Mouse (Mus musculus) adrenal gland (tissue): ENCODE data around the gene Usp36.

ENCODE experiments used
- intact Hi-C: fragments of 180-260 bp; cut with DNase I; formaldehyde crosslinking; loops from one replicate; pipeline ENCODE4 v1.15.1; 2025

The Usp36 gene

DNA sequence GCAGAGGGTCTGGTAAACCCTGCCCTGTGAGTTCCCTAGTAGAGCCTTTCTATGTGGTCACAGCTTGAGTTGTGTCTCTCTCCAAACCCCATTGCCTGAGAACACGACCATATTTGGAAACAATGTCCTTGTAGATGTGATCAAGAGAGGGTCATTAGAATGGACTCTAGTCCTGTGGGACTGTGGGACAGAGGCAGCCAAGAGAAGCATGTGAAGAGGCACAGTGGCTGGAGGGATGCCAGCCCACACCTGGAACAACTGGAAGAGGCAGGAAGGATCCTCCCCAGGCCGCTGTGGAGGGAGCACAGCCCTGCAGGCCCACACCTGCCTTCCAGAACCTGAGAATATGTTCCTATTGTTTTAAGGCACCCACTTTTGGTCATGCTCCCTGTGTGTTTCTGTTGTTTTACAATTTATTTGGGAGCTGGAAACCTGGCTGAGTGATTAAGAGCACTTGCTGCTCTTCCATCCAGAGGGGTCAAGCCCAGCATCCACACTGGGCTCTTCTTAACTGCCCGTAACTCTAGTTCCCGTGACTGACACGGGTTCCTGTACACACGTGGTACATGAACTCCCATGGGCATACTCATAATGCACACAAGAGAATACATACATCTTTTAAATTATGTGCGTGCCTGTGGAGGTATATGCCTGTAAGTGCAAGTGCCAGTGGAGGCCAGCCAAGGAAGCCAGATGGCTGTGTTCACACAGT lies 36.4 kb downstream of the Usp36 start:
- intact Hi-C loops, result no loop called here

DNA sequence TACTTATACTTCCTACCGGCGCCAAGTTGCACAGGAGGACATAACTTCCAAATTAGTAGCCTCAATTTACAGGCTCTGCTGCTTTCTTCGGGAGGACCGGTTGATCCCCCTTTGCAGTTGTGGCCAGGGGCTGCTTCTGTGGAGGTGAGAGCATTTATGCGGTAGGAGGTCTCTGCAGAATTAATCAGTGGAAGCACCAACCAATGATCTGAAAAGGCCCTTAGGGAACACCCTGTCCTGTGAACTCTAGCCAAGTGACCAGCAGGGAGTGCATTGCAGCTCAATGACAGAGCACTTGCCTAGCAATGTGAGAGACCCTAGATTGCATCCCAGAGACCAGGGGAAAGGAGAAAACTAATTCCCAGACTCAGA lies 41.0 kb downstream of the Usp36 start:
- intact Hi-C loops, result no loop called here

DNA sequence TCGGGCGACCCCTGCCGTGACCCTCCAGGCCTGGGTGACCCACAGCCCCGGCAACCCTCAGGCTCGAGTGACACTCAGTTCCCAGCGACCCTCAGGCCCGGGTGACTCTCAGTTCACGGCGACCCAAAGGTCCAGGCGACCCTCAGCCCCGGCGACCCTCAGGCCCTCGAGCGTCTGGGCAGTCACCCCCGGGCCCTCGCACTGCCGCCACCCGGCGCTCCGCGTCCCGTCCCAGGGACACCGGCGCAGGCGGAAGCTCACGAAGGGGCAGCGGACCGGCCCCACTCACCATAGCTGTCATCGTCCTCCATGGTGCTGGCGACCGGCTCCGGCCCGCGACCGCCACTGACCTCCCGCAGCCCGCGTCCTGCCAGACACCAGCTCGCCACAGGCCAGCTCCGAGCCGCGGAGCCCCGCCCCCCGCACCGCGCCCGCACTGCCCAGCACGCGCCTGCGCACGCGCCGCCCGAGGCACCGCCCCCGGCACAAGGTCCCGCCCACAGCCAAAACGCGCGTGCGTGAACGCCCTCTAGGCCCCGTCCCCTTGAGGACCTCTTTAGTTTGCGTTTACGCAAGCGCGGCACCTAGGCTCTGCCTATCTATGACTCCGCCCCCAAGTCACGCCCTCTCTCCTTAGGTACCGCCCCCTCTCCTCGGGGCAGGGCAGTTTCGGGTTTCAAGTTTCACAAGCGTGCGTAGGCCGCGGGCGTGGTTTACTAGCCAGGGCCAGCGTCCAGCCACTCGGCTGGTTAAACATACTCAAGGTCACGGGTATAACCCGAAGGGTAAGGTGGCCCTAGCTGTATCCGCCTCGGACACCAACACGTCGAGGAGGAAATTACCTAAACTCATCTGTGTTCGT lies 41.7 kb downstream of the Usp36 start, which contains the start of gene Cyth1:
Gene Cyth1 (minus strand): TSS at position 443 of the 862 bp plus-strand sequence.
- intact Hi-C loops, result no loop called here

DNA sequence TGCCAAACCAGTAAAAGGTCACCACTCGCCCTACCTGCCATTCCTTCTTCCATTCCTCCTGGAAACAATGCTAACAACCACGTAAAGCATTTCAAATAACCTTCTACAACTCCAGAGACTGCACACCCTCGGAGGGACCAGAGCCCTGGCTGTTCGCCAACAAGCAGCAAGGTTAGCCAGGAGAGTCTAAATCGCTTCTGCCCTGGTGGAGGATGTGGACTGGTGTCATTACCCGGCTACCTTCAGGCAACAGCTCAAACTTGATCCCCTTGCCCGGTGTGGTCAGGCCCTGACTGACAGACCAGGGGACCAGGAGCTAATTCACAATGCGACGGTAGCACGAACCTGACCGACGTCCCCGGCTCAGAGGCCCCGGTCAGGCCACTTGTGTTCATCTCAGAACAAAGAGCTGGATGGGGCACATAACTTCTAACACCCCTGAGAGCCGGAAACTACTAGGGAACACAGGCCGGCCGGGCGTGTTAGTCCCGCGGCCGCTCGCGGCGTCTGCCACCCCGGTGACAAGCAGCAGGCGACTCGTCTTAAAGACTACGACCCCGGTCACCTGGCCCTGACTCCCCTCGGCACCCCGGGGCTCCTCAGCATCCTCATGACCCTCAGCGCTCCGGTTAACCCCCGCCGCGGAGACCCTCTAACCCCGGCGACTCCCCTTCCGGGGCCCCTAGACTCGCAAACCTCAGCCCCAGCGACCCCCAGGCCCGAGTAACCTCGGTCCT lies 42.5 kb downstream of the Usp36 start:
- intact Hi-C loops, result no loop called here

DNA sequence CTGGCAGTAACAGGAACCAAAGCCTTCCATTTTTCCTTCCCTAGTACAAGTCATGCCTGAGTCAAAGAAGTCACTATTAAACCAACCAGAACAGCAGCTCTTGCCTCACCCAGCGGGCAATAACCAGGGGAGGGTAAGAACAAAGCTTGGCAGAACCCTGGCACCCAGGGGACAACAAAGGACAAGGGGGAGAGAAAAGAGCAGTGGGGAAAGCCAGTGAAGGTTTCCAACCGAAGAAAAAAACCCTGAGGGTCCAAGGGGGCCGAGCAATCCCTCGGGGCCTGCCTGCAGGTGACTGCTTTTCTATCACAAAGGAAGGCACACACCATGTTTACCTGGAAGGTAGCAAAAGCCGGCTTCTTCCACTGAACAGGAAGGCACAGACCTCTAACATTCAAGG lies 43.3 kb downstream of the Usp36 start:
- intact Hi-C loops, result no loop called here

DNA sequence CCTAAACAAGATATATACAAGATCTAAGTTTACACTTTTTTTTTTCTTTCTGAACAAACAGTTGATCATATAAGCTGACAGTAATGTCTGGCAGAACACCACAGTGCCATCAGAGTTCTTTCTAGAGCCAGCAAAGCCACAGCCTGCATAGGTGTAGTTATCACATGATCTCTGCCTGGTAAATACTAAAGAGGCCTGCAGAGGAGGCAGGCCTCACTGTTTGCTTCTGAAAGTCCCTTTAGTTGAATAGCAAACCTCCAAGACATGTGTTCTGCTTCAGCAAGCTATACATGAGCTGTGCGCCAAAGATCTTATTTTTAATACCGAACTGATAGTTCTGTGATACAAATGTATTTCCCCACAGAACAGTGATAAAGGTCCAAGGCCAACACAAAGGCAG lies 44.9 kb downstream of the Usp36 start:
- intact Hi-C loops, result no loop called here

DNA sequence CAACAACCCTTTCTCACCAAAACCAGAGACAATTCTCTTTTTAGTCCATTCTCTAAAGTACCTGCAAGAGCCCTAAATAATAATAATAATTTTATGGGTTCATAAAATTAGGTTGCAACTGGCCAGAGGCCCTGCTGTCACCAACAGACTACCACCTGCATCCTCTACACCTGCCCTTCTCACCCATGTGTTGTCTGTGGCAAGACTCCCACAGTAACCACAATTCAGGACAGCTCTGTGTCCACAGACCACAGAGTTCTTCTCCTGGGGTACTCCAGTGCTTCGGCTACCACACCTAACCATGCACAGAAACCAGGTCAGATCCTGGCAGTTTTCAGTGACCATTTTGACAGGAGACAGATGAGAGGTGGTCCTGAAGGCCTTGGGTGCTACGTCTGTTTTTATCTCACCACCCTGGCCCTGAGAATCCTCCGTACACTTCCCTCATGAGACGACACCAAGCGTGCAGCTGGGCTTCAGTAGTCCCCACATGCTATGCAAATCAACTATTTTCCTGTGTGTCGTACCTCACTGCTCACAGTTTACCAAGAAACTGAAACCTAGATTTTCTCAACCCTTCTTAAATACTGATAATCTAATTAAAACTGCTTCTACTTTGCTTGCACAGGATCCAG lies 46.3 kb downstream of the Usp36 start:
- intact Hi-C loops, result no loop called here

DNA sequence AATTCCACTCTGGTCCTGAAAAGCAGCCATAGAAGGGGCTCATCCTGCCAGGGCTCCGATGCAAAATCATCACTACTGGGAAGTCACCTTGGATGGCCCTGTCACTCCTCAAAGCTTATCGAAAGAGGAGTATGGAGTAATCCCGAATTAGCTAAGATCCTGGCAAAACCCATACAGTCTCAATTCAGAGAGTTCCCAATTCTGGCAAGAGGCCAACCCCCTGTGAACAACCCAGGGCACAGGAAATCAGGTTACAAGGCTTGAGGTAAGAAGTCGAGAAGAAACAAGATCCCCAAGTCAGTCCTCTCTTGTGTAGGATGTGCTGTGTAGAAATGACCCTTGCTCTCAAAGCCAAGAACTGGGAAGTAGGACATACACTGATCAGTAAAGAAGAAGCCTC lies 47.5 kb downstream of the Usp36 start:
- intact Hi-C loops, result no loop called here

DNA sequence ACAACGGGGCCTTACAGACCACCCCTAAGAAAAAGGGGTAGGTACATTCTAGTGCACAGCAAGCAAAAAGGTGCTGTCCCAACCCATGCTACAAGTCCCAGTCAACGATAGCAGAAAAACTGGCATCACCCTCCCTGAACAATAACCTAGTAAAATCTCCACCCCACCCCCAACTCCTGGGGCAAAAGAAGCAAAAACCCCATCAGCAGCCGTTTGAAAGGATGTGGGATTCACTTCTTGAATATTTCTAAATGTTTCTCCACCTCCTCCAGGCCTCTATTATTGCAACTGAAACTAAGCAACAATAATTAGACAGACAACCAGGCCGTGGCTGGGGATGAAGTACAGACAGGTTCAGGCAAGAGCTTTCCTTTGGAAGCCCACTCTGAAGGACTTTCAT lies 49.7 kb downstream of the Usp36 start:
- intact Hi-C loops, result no loop called here

DNA sequence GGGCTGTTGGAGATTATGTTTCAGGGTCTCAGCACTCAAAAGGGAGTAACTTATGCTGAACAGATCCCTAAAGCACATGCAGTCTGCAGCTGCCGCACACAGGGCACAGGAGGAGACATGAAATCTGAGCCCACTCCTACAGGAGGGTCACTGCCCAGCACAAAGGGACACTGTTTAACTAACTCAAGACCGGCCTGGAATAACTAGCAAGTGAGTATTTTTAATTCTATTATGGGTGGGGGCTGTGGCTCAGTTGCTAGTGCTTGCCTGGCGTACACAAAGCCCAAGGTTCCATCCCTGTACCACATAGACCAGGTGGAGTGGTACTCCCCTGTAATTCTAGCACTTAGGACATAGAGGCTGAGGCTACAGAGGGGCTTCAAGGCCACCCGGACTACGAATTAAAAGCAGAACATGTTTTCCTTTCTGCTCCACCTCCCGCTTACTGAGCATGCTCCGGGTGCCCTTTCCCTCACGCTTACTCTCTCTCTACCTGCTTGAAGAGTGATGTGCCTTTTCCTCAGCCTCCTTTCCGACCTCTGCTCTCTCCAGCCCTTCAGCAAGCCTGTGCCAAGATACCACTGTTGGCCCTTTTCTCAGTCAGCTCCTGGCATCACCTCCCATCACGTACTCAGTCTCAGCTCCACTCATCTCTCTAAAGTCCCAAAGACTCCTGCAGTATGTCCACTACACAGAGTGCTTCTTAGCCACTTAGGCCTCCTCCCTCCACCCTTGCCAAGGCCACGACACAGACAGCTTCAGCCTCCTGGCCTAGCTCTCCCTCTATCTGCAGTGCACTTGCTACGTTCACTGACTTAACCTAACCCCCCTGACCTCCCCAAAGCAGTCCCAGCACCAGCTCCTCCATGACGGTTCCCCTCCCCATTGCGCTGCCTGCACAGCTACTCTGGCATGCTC lies 50.5 kb downstream of the Usp36 start:
- intact Hi-C loops, result no loop called here

DNA sequence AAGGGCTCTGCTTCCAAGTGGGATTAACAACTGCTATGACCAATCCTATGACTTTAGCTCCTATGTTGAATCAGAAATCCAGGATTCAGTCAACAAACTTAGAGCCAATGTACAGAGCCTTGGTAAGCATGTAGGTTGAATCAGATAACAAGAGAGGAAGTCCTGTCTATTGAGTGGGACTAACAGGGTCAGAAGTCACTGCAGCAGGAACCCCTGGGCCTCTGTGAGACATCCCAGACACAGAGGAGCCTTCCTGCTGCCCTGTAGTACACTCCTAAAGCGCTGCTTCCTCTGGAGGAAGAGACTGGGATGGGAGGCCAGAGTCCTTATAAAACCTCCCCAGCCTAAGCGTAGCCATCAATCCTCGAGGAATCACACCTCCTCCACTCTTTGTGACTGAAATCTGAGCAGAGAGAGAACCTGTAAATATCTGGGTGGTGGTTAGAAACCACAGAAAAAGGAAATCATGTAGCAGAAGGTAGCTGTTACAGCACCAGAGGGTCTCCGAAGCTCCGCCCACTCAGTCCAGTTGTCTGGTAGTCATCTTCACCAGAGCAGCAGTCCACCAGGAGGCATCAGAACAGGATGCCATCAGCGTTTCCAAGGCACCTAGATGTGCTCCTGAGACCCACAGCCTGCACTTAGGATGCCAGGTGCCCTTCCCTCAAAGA lies 53.4 kb downstream of the Usp36 start:
- intact Hi-C loops, result no loop called here

DNA sequence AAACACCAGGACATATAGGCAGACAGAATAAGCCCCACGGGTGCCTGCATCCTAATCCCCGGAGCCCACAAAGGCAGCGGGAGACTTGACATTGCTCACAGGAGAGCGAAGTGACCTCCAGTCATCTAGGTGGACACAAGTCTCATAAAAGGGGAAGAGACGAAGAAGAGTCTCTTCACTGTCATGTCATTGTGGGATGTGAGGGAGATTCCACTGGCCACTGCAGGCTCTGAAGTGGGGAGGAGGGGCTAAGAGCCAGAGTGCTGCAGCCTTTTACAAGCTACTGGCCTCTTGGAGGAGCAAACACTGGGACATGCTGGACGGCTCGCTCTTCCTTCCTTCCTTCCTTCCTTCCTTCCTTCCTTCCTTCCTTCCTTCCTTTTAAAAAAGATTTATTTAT lies 55.1 kb downstream of the Usp36 start:
- intact Hi-C loops, result no loop called here

DNA sequence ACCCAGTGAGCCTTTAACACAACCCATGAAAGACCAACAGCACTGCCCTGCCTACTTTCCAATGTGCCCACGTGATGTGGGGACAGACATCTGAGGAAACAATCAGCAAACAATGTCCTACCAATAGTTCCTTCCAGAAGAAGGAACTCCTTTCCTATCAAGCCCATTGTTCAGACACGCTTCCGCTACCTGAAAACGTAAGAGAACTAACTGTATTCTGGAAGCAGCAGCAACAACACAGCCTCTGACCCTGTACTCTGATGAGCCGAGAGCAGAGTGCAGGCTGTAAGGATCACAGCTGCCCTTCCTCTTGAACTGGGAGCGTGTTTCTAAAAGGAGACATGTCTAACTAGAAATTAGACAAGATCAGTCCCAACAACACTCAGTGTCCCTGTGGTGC lies 55.5 kb downstream of the Usp36 start:
- intact Hi-C loops, result no loop called here

DNA sequence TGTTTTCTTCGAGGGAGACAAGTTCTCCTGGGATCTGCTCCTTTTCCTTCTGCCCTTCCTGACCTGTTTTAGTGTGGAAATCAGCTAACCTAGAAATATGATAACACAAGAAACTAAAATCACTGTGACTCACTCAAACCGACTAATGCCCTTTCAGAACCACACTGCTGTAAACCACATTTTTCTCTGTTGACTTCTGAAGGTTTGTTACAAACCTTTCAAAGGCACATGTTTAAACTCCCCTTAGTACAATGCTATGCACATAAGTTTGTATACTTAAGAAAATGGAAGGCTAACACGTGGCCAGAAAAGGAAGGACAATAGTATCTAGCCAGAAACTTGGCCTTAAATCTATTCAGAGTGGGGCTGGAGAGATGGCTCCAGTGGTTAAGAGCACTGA lies 56.1 kb downstream of the Usp36 start:
- intact Hi-C loops, result no loop called here

DNA sequence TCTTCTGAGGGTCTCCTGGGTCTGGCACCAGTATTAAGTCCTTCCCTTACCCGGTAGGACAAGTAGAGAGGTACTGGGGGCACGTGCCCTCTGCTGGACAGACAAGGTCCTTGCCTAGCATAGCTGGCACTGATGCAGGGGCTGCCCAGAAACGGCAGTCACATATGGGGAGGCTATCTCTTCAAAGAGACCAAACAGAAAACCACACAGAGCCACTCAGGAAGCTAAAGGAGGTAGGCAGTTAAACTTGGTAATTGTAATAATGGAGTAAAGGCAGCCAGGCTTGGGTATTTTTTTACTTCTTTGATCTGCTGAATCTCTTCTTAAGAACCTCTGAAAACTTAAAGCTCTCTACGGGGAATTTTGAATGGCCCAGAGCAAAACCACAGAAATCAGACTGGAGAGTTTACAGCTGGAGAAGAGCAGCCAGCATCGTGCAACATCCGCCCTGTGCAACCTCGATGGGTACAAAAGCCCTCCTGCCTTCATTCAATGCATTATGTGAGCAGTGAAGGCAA lies 57.7 kb downstream of the Usp36 start:
- intact Hi-C loops, result no loop called here

DNA sequence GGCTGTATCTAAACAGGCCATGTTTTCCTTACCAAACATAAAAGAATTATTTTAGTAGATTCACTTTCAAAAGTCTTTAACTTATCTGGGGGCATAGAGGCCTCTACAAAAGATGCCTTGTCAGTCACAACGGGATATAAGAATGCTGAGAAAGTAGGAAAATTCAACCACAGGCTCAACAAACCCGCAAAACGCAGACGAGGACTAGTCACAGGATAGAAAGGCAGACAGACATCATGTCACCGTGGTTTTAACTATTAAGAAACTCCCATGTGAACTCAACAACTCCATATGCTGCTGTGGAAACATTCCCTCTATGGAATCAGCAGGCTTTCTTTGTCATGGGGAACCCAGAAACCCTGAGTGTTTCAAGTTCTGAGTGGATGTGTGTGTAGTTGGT lies 60.1 kb downstream of the Usp36 start:
- intact Hi-C loops, result loop anchor here (10.0 kb wide), 1 partner anchor 55 kb away; no protein-coding TSS in a partner anchor

DNA sequence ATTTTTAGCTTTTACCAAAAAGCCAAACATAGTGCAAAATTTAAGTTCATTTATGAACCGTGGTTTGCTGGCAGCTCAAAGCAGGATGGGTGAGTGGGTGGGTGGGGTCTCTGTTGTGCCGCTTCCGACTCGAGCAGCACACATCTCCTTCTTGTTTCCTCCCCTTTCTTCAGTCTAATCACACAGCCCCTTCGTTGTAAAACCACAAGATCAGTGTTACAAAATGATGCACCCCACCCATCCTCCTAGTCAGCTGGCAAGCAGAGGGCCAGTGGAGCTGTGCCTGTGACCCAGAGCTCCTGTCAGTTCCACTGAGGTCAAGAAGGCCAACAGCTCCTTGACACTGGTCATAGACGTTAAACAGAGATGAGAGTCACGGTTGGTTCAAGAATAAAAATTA lies 62.4 kb downstream of the Usp36 start:
- intact Hi-C loops, result loop anchor here (10.0 kb wide), 1 partner anchor 53 kb away; no protein-coding TSS in a partner anchor

DNA sequence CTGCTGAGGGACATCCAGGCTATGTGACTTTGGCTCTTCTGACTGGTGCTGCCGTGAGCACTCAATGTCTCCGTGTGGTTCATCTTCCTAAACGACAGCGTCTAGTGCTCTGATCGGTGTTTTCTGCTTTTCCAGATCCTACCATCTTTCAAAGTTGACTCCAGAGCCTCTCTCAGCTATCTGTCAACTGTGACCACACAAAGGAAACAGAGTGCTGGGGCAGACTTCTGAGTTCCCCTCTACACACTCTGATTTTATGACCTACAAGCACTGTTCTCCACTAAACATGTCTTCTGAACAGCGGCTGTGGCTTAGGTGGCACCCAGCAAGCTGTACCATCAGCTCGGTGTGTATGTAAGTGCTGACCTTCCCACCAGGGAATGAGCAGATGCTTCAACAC lies 63.2 kb downstream of the Usp36 start:
- intact Hi-C loops, result loop anchor here (10.0 kb wide), 1 partner anchor 52 kb away; no protein-coding TSS in a partner anchor

DNA sequence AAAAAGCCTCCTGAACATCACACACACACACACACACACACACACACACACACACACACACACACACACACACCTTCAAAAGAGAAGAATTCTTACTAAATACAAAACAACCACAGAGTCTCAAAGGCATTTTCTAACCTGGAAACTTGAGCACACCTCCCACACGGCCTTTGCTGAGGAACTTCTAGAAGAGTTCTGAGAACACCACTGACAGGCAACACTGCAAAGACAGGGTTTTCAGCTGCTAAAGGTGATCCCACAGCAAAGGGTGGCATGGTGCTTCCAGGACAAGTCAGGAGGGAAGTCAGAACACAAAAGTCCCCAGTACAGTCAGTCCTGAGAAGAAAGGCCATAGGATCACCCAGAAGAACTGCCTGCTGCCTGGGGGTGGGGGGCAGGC lies 64.2 kb downstream of the Usp36 start:
- intact Hi-C loops, result loop anchor here (10.0 kb wide), 1 partner anchor 51 kb away; no protein-coding TSS in a partner anchor
